Mouse (Mus musculus) heart, postnatal 10 days (tissue): Measurements from ENCODE around the gene Anapc16. TPM values are rescaled to one million over a fixed set of nuclear protein-coding genes. Genes with fewer than 3 reads are reported as not detected.
"Not testable (repeated sequence)": the region's sequence is repeated elsewhere in the genome, so short reads cannot be mapped to it uniquely, and the experiment has no call there.

Experiments
- DNase-seq, 2 experiments: peaks; one replicate each; pipeline ENCODE4 v3.0.0; 2021
- intact Hi-C: fragments of 180-260 bp; cut with DNase I; formaldehyde crosslinking; loops from one replicate; pipeline ENCODE4 v1.15.1; 2025
- total RNA-seq, 2 experiments: library from RNA; stranded (reverse); gene quantifications; 2 replicates each; pipeline ENCODE4 v1.2.3; 2021

Anapc16 gene
- total RNA-seq, 2 experiments from 2014 or later, result 73.8 to 83.7 TPM

DNA sequence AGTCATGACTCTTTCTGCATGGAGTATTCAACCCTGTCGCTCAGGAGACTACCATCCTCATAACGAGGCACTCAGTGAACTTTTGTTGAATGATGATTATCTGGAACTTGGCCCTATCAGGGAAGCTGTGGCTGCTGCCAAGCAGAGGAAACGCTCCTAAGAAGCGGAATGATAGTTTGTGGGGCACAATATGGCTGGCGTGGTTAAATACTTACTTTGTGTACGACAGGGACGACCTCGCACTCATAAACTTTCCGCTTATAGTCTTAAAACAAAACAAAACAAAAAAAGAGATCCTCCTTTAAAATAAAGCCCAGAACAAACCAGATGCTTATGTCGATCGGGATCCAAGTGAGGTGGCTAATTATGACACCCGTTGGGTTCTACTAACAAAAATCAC, 732 bp downstream of the Anapc16 start:
- intact Hi-C loops, result loop anchor here (2.0 kb wide), 3 partner anchors 51 to 107 kb away; partner anchors contain the start of gene Ddit4
- peak in 1 of 2 experiments; percentile 40 for DNase-seq

DNA sequence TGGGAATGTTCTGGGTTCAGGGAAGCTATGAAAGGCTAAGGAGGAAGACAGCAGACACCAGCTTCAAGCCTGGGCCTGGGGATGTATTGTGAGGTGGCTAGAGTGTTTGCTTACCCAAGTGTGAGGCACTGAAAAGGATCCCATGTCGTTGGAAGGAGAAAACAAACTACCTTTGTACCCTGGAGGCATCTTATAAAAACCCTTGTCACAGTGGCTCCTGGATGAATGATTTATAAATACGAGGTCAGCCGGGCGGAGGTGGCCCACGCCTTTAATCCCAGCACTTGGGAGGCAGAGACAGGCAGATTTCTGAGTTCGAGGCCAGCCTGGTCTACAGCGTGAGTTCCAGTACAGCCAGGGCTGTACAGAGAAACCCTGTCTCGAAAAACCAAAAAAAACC, 1.3 kb downstream of the Anapc16 start:
- not testable (repeated sequence) for DNase-seq
- intact Hi-C loops, result loop anchor here (2.0 kb wide), 3 partner anchors 51 to 107 kb away; partner anchors contain the start of gene Ddit4

DNA sequence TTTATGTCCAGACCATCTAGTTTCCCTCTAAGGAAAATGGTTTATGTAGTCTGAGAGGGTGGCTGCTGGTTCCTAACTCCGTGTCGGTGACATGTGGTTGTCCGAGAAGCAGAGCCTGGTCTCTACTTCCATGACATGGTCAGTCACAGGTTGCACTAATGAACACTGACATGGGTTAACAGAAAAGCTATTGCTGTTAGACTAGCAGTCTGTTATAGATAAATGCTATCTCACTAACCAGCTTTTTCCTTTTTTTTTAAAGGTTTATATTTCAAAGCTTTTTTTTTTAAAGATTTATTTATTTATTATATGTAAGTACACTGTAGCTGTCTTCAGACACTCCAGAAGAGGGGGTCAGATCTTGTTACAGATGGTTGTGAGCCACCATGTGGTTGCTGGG, 3.9 kb downstream of the Anapc16 start:
- intact Hi-C loops, result no loop called here
- DNase-seq, result no peak

DNA sequence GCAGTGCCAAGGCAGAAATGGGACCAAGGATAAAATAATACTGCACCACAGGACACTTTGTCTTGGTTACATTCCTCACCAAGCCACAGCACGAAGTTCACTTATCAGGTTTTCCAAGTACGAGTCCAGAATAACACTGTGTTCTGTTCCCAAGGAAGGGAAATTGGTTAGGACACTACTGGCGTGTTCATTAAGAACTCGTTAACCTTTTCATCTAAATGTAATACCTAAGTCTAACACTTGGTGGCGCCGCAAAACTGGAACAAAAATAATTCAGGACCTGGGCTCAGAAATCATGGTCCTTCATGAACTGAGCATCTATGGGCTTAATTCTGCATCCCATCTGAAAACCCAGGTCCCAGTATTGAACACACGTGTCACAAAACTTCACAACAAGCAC, 5.3 kb downstream of the Anapc16 start:
- peak; percentile 80 to 91 for DNase-seq
- intact Hi-C loops, result no loop called here

DNA sequence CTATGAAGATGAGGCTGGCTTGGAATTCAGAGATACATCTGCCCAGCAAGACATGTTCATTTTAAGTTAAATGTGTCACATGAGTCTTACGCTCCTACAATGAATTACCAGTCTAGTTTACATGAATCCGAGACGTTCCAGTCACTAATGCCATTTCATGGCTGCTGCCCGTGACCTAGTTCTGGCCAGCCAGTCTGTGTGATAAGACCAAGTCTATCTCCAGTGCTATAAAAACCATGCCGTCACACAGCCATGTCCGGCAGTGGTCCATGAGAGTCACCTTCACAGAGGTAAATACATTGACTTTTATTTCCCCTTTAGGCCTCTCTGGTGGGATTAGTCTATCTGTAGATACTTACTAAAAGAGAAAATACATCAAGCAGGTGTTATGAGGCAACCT, 7.0 kb downstream of the Anapc16 start:
- intact Hi-C loops, result no loop called here
- DNase-seq, result peak; percentile 54 to 69

DNA sequence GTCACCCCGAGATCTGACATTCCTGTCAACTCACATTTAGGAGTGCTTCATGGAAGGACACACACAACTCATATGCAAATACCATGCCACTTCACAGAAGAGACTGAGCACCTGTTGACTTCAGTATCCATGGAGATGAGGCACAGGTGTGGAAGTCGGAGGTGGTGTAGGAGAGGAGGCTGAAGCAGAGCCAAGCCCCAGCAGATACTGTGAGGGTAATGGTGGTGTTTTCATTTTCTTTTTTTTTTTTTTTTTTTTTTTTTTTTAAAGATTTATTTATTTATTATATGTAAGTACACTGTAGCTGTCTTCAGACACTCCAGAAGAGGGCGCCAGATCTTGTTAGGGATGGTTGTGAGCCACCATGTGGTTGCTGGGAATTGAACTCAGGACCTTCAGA, 9.1 kb downstream of the Anapc16 start:
- intact Hi-C loops, DNase-seq: not testable (repeated sequence)

DNA sequence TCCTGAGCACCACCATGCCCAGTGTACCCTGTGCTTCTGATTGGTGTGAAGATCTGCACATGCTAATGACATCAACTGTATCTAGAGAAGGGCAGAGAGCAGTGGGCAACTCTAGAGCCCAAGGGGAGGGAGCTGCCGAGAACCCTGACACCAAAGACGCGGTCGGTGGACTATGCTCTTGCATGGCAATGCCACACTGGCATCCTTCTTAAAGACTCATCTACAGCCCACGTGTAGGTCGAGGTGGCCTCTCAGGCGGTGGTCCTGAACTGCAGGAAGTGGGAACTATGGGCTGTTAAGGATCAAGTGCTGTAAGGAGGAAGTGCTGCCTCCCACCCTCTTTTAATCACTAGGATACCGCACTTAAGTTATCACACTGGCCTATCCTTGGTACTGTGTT, 10.9 kb downstream of the Anapc16 start:
- intact Hi-C loops, result no loop called here
- no peak for DNase-seq

DNA sequence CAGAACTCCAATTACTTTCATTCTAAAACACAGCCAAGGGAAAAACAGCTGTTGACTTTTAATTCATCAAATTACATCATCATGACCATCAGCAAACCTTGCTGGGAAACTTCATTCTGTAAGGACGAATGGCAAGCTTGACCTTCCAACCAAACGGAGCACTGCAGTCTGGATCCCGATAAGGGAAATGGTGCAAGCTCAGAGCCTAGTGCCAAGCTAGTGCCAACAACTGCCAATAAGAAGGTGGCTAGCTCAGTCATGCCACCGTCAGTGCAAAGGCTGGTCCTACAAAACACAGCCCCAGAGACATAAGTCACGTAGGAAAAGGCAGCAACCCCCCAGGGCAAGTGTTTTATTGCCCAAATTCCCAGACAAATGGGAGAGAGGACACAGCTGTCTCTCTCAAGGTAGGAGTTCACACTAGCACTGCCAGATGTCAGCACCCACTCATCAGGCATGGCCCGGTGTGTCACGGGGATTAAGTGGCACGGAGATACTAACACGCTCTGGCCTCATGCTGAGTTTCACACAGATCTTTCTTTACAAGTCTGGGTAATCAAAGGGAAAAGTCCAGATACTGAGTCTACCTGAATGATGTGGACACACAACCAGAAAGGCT, 11.6 kb downstream of the Anapc16 start:
- intact Hi-C loops, result no loop called here

DNA sequence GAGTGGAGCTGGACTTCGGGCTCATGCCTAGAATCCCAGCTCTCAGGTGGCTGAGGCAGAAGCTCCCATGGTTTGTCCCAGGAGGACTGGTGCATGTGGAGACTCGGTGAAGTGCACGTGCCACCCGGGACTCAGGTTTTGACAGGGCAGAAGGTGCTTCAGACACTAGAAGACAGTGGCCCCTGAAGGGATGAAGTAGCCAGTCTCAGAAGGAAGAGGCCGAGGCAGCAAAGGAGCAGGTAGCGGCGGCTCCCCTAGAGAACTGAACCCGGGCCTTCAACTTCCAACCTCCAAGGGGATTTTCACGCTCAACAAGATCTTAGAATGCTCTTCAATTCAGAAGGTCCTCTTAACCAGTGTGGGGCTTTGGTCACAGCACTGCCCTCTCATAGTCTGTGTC, 12.5 kb downstream of the Anapc16 start:
- intact Hi-C loops, result no loop called here
- DNase-seq, result no peak

More for the DNA sequence above, 11.6 kb downstream of the Anapc16 start:
- peak in 1 of 2 experiments; percentile 59 for DNase-seq

DNA sequence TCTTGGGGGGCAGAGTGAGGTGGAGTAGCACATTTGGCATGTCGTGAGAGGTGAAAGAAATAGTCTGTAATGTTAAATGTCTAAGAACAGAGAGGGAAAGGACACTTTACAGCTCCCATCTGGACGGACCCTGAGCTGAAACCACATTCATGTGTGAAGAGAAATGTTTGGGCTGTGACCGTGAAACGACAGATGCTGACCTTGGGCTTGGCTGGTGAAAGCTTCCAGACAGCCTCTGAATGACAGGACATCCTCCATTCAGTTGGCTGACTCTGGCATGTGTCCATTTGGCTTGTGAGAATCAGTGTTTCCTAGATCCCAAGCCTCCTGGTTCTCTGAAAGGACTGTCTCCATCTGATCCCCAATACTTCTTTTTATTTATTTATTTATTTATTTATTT, 14.9 kb downstream of the Anapc16 start:
- intact Hi-C loops, result no loop called here
- peak; percentile 80 to 83 for DNase-seq

DNA sequence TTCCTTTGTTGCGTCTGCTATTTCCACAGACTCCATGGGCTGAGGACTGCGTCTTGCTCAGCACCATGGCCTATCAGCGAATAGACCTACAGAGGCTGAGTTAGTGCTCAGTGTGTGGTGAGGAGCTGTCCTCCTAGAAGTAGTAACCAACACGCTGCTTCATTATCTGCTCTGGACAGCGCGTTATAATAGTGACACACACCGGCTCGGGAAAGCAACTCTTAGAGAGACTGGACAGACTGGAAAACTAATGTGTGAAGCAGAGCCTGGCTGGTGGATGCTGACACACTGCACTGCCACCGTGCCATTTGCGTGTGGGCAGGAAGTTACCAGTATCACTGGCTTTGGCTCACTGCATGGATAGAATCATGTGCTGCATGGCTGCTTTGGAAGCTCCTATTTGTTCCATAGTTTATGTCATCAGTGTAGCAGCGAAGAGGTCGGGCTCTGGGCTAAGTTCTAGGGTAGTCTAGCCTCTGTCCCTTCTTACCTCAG, 20.5 kb downstream of the Anapc16 start:
- intact Hi-C loops, result no loop called here
- DNase-seq, result peak in 1 of 2 experiments; percentile 41

DNA sequence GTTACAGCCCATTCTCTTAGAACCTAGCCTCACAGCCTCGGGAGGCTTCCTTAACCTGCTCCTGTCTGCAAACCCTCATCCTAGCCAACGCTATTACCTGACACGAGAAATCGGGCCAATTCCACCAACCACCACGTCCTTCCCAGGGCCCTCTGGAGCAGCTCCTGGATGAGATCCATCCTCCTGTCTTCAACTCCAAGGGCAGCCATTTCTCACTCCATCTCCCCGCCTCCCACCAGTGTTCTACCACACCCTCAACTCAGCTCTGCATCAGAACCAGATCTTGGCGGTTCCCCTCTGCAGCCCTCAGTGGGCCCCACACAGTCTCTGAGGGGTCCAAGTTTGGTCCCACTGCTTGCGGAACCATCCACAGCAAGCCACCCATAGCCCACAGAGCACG, 21.1 kb downstream of the Anapc16 start:
- intact Hi-C loops, result no loop called here
- DNase-seq, result peak; percentile 83

DNA sequence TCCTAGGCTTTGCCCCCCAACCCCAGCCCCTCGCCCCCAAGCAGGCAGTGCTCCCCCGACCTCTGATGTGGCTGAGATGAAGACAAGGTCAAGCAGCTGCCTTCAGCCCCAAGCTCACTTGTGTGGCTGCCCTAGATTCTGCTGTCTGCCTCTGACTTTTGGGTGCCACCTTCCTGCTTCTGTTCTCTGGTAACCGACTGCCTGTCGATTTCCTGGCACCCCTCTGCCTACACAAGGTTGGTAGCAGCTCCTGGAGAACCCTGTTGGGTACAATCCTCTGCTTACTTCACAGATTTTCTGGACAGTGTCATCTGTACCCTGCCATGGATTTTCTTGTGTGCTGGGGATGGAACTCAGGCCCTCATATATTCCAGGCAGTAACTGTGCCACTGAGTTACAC, 21.6 kb downstream of the Anapc16 start:
- intact Hi-C loops, result no loop called here

DNA sequence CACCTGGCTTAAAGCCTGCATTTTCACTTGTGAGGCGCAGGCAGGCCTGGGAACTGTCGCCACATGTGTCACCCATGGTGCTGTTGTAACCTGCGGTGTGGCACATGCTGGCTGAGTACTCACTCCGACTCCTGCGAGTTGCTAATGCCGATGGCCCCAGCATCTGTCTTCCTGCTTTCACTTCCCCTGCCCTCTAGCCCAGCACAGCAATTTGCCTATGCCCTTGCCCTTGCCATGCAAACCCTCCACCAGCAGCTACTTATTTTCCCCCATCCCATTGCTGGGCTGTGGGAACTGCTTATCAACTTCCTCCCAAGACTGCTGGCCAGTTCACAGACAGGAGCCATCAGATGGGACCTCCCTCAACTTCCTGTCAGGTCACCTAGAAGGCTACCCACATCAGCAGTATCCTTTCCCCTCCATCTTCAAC, 22.1 kb downstream of the Anapc16 start:
- peak in 1 of 2 experiments; percentile 46 for DNase-seq
- intact Hi-C loops, result no loop called here

More for the DNA sequence above, 21.6 kb downstream of the Anapc16 start:
- no peak for DNase-seq

DNA sequence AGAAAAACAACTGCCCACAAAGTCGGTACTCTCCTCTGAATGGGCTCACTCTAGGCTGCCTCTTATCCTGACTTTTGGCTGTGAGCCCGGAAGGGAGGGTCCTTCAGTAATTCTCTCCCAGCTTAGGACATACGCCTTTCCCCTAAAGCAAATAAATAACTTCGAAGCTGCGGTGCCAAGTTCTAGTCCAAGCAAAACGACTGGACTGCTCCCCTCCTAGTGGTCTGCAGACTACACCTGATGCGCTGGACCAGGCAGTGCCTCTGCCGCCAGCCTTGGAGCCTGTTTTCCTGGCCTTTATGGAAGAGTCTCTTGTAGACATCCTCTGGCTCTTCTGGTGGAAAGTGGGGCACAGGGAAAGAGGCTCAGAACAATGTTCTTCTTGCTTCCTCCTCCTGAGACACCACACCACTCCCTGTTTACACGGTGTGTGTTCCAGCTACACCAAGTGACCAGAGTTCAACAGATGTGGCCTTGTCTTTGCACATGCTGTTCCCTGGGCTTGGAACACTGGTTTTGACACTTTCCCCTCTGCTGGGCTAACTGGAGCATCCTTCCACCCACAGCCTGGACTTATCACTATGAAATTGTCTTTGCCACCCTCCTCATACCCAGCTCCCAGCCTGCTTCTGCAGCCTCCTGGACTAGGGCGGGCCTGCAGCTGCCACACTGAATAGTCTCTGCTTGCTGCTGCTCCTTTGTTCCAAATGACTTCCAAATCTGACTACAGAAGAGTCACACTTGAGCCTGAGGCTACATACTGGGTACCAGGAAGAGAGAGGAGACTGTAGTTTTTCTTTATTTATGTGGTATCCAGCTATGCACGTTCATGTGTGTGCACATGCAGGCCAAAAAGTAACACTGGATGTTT, 23.8 kb downstream of the Anapc16 start:
- intact Hi-C loops, result no loop called here
- DNase-seq, result peak; percentile 89 to 90

DNA sequence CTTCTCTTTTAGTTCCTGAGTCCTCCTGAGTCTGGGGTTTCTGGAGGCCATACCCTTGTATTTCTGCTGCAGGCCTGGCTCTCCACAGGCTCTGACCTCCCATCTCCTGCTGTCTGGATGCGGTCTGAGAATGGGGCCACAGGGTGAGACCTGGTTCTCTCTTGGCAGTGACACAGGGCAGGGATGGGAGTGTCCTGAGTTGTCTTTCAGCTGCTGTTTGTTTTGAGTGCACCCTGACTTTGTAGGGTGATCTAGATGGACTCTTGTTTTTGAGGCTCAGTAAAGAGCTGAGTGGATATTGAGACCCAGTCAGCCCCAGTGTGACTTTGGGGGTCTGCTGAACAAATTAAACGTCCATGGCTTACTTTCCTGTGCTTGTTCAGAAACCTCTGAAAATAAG, 24.5 kb downstream of the Anapc16 start:
- intact Hi-C loops, result no loop called here
- DNase-seq, result peak in 1 of 2 experiments; percentile 48

DNA sequence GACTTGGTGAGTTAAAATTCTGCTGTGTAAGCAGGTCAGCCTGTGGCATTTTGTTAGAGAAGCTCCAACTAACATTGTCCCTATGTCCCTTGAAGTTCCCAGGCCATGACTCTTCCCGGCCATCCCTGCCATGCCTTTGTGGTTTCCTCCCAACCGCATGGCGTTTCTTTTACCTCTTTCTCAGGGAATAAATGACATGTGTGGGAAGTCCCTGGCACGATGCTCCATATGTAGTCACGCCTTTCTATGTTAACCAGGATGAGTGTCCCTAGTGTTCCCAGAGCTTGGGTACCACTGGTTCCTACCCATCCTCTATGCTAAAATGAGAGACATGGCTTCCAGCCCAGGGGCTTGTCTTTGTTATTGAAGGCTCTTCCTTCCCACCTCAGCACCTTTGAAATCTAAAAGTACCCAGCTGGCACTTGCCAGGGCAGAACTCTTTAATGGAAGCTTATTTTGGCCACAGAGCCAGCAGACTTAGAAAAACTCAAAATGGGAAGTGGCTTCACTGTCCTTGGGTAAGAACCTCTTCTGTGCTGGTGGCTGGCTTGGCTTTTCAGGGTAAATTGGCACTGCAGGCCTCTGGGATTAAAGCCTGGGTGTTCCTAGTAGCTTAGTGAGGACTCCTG, 25.1 kb downstream of the Anapc16 start:
- peak; percentile 44 to 57 for DNase-seq
- intact Hi-C loops, result no loop called here

DNA sequence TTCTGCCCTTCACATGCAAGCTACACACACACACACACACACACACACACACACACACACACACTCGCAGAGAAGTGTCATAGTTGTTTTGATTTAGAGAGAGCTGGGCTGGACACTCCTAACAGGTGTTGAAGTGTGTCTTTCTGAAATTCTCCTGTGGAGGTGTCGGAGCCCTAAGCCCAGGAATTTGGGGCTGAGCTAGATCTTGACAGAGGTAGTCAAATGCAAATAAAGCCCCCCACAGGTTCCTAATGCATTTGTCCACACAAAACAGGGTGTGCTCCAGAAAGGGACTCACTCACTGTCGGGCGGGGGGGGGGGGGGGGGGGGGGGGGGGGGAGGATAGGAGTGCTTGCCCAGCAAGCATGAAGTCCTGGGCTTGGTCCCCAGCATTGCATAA, 25.8 kb downstream of the Anapc16 start:
- intact Hi-C loops, result no loop called here
- DNase-seq, result no peak

DNA sequence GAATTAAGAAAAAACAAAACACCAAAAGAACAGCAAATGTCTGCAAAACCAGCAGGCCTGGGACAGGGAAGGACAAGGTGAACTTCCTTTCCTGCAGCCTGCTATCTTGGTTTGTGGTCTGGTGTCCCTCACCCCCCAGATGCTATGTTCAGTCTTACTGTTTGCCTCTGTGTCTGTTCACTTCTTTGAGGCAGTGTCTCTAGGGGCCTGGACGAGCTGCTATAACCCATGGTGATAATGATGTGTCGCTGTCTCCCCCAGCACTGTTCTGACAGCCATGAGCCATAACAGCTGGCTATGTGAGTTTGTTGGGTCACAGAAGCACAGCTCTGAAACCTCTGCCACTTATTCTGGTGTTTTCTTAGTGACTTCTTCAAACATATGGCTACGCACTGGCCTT, 28.1 kb downstream of the Anapc16 start:
- DNase-seq, result peak; percentile 63 to 66
- intact Hi-C loops, result loop anchor here (1.0 kb wide), 1 partner anchor 22 kb away; no protein-coding TSS in a partner anchor

DNA sequence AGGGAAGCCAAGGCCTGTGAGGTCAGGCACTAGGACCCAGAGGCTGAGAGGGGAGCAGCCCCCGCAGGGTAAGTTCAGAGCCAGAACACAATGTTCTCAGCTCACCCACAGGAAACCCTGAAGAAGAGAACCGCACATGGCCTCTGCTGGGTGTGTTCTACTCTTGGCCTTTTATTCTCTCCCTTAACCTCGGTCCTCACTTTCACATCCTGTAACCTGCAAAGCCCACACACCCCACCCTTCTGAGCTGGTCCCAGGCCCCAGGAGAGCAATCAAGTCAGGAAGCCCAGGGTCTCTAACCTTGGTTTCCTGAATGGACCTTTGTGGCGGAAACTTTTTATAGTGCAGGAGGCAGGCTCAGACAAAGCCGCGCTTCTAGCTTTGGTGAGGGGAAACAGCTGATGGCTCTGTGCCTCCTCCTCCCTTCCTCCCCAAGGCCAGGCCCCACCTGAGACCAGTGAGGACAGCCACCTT, 28.7 kb downstream of the Anapc16 start:
- DNase-seq, result peak; percentile 84 to 85
- intact Hi-C loops, result loop anchor here (1.0 kb wide), 1 partner anchor 22 kb away; no protein-coding TSS in a partner anchor

DNA sequence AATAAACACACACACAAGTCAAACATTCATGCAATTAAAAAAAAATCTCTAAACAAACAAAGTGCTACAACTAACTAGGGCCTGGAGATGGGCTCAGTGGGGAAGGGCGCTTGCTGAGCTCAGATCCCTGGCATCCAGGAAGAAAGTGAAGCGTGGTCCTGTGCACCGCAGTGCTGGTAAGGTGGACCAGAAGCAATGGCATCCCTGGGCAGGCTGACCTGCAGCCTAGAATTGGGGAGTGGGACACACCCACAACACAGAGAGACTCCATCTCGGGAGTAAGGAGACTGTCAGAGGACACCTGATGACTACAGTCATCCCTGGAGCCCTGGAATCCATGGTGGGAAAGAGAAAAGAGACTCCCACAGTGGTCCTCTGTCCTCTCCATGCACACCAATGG, 29.5 kb downstream of the Anapc16 start:
- no peak for DNase-seq
- intact Hi-C loops, result loop anchor here (2.0 kb wide), 1 partner anchor 57 kb away; no protein-coding TSS in a partner anchor
